Mouse (Mus musculus) MEL (cell line): ENCODE results near the gene Wdr46. TPM values are rescaled to one million over a fixed set of nuclear protein-coding genes. Genes with fewer than 3 reads are reported as not detected.

Experiments
- DNase-seq: peaks from one replicate; pipeline ENCODE4 v3.0.0; 2011; ENCODE audit warnings: low read depth, low spot score
- H3K27ac ChIP-seq: 2 replicates; pipeline ENCODE4 v1.5.1; 2012; ENCODE audit warnings: low read depth, mild to moderate bottlenecking, control low read depth, low read length, moderate library complexity; ENCODE audit not compliant: control insufficient read depth
- H3K27me3 ChIP-seq, 2 experiments: fragments of 150-350 bp in 1 of 2; sonication (generic) in 1 of 2; 2 replicates each; pipeline ENCODE4 v1.6.1; 2012; ENCODE audit warnings: low read length in 2 of 2, mild to moderate bottlenecking in 2 of 2, improper control_type of control experiment in 1 of 2, moderate library complexity in 1 of 2; ENCODE audit not compliant: insufficient read depth in 2 of 2, control insufficient read depth in 1 of 2
- H3K36me3 ChIP-seq, 2 experiments: 2 replicates each; pipeline ENCODE4 v1.6.1; 2012 to 2014; ENCODE audit warnings: low read length in 2 of 2, improper control_type of control experiment in 1 of 2, inconsistent platforms in 1 of 2, mild to moderate bottlenecking in 1 of 2; ENCODE audit not compliant: insufficient read depth in 2 of 2, control insufficient read depth in 1 of 2
- H3K4me1 ChIP-seq, 2 experiments: fragments of 150-350 bp in 1 of 2; sonication (generic) in 1 of 2; 2 replicates each; pipeline ENCODE4 v1.6.1; 2012; ENCODE audit warnings: low read length in 2 of 2, improper control_type of control experiment in 1 of 2, mild to moderate bottlenecking in 1 of 2; ENCODE audit not compliant: insufficient read depth in 2 of 2, control insufficient read depth in 1 of 2
- H3K4me3 ChIP-seq, 2 experiments: fragments of 150-350 bp in 1 of 2; sonication (generic) in 1 of 2; 2 replicates each; pipeline ENCODE4 v1.5.1; 2012; ENCODE audit warnings: low read depth in 2 of 2, low read length in 2 of 2, mild to moderate bottlenecking in 2 of 2, moderate library complexity in 2 of 2, control low read depth in 1 of 2, improper control_type of control experiment in 1 of 2; ENCODE audit not compliant: control insufficient read depth in 1 of 2, insufficient read depth in 1 of 2
- H3K79me2 ChIP-seq: 2 replicates; pipeline ENCODE4 v1.6.1; 2012; ENCODE audit warnings: mild to moderate bottlenecking, low read length, moderate library complexity; ENCODE audit not compliant: control insufficient read depth, poor library complexity, insufficient read depth
- H3K9ac ChIP-seq: 2 replicates; pipeline ENCODE4 v1.6.1; 2012; ENCODE audit warnings: low read depth, mild to moderate bottlenecking, control low read depth, low read length, moderate library complexity; ENCODE audit not compliant: control insufficient read depth, poor library complexity, severe bottlenecking
- H3K9me3 ChIP-seq: fragments of 150-350 bp; sonication (generic); replicated peaks from 2 replicates; pipeline ENCODE4 v1.6.1; 2012; ENCODE audit warnings: mild to moderate bottlenecking, low read length, improper control_type of control experiment, moderate library complexity; ENCODE audit not compliant: insufficient read depth
- BHLHE40 ChIP-seq: IDR thresholded peaks from 2 replicates; pipeline ENCODE4 v1.6.1; 2012; ENCODE audit warnings: low read depth, mild to moderate bottlenecking, inconsistent platforms, low read length, improper control_type of control experiment, borderline replicate concordance
- CHD1 ChIP-seq: IDR thresholded peaks from 2 replicates; pipeline ENCODE4 v1.6.1; 2012; ENCODE audit warnings: low read depth, mild to moderate bottlenecking, inconsistent platforms, low read length, improper control_type of control experiment
- CHD2 ChIP-seq: IDR thresholded peaks from 2 replicates; pipeline ENCODE4 v1.6.1; 2011; ENCODE audit warnings: low read length, improper control_type of control experiment
- CTCF ChIP-seq, 3 experiments: IDR thresholded peaks in 2 of 3; conservative IDR thresholded peaks in 1 of 3; 2 replicates each; pipeline ENCODE4 v1.5.1; 2011 to 2012; ENCODE audit warnings: low read length in 3 of 3, low read depth in 2 of 3, mild to moderate bottlenecking in 2 of 3, improper control_type of control experiment in 1 of 3, inconsistent platforms in 1 of 3, mixed read lengths in 1 of 3, moderate library complexity in 1 of 3; ENCODE audit not compliant: control insufficient read depth in 1 of 3, insufficient read depth in 1 of 3, poor library complexity in 1 of 3, severe bottlenecking in 1 of 3
- E2F4 ChIP-seq: IDR thresholded peaks from 2 replicates; pipeline ENCODE4 v1.6.1; 2011; ENCODE audit warnings: low read depth, low read length, improper control_type of control experiment, borderline replicate concordance
- ETS1 ChIP-seq: IDR thresholded peaks from 2 replicates; pipeline ENCODE4 v1.6.1; 2012; ENCODE audit warnings: low read depth, mild to moderate bottlenecking, inconsistent platforms, low read length, improper control_type of control experiment, moderate library complexity
- GABPA ChIP-seq: IDR thresholded peaks from 2 replicates; pipeline ENCODE4 v1.6.1; 2012; ENCODE audit warnings: low read depth, mild to moderate bottlenecking, inconsistent platforms, low read length, improper control_type of control experiment, moderate library complexity
- GATA1 ChIP-seq: IDR thresholded peaks from 2 replicates; pipeline ENCODE4 v1.6.1; 2011; ENCODE audit warnings: low read depth, low read length, improper control_type of control experiment
- HCFC1 ChIP-seq: IDR thresholded peaks from 2 replicates; pipeline ENCODE4 v1.6.1; 2012; ENCODE audit warnings: low read depth, mild to moderate bottlenecking, inconsistent platforms, low read length, improper control_type of control experiment, moderate library complexity
- MEF2A ChIP-seq: IDR thresholded peaks from 2 replicates; pipeline ENCODE4 v1.6.1; 2014; ENCODE audit warnings: low read depth, mild to moderate bottlenecking, inconsistent platforms, low read length, improper control_type of control experiment; ENCODE audit not compliant: poor library complexity, insufficient replicate concordance, severe bottlenecking; ENCODE audit errors: extremely low read depth
- POLR2A ChIP-seq, 2 experiments: IDR thresholded peaks; 2 replicates each; pipeline ENCODE4 v1.6.1; 2011 to 2012; ENCODE audit warnings: low read length in 2 of 2, mild to moderate bottlenecking in 2 of 2, control low read depth in 1 of 2, improper control_type of control experiment in 1 of 2, low read depth in 1 of 2, moderate library complexity in 1 of 2; ENCODE audit not compliant: control insufficient read depth in 1 of 2, insufficient read depth in 1 of 2, poor library complexity in 1 of 2
- RAD21 ChIP-seq: IDR thresholded peaks from 2 replicates; pipeline ENCODE4 v1.6.1; 2011; ENCODE audit warnings: mild to moderate bottlenecking, low read depth, low read length, improper control_type of control experiment
- RCOR1 ChIP-seq: IDR thresholded peaks from 2 replicates; pipeline ENCODE4 v1.6.1; 2012; ENCODE audit warnings: low read depth, mild to moderate bottlenecking, inconsistent platforms, low read length, improper control_type of control experiment
- SMC3 ChIP-seq: IDR thresholded peaks from 2 replicates; pipeline ENCODE4 v1.6.1; 2011; ENCODE audit warnings: low read depth, low read length, improper control_type of control experiment
- TCF12 ChIP-seq: IDR thresholded peaks from 2 replicates; pipeline ENCODE4 v1.6.1; 2014; ENCODE audit warnings: low read depth, mild to moderate bottlenecking, inconsistent platforms, low read length, improper control_type of control experiment, moderate library complexity
- USF1 ChIP-seq: IDR thresholded peaks from 2 replicates; pipeline ENCODE4 v1.6.1; 2014; ENCODE audit warnings: low read depth, mild to moderate bottlenecking, inconsistent platforms, low read length, improper control_type of control experiment, moderate library complexity
- USF2 ChIP-seq, 2 experiments: IDR thresholded peaks; 2 replicates each; pipeline ENCODE4 v1.6.1; 2011 to 2012; ENCODE audit warnings: improper control_type of control experiment in 2 of 2, low read length in 2 of 2, borderline replicate concordance in 1 of 2, inconsistent platforms in 1 of 2, low read depth in 1 of 2, mild to moderate bottlenecking in 1 of 2; ENCODE audit not compliant: insufficient read depth in 1 of 2
- ZNF384 ChIP-seq: IDR thresholded peaks from 2 replicates; pipeline ENCODE4 v1.6.1; 2012; ENCODE audit warnings: low read depth, mild to moderate bottlenecking, inconsistent platforms, low read length, improper control_type of control experiment
- polyA plus RNA-seq, 2 experiments: library from polyadenylated mRNA; stranded (reverse) in 1 of 2; unstranded in 1 of 2; fragments of >175 nt in 1 of 2; fragments of >200 nt in 1 of 2; gene quantifications; 2 replicates each; pipeline versions ENCODE4 v1.2.1 to v1.2.4; 2012; ENCODE audit warnings: low replicate concordance in 2 of 2, low read depth in 1 of 2; ENCODE audit not compliant: insufficient read length in 2 of 2, insufficient read depth in 1 of 2, missing spikeins in 1 of 2
- total RNA-seq: library from RNA; depleted of rRNA; stranded (reverse); fragments of 300-350 nt; gene quantifications from 2 replicates; pipeline ENCODE4 v1.2.3, GENCODE M21; 2012

The Wdr46 gene
- total and polyA plus RNA-seq, 3 experiments: 100 to 131 TPM; not detected in 1

DNA sequence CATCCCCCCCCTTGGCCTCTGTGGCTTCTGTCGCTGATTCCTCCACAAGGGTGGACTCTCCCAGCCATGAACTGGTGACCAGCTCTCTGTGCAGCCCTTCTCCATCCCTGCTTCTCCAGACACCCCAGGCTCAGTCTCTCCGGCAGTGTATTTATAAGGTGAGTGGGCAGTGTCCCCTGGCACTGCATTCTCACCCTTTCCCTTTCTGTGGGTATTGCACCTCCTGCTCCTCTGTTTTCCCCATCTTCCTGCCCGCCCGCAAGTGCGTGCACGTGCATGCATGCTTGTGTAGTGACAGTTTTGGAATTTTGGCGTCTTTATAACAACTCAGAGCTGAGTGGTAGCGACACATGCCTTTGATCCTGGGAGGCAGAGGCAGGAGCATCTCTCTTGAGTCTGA is 26.6 kb upstream of the Wdr46 start:
- H3K27ac ChIP-seq: no peak overlapping the region
- peaks cover 0 to 12% of the 10 kb centered on the region in 2 experiments for H3K36me3 ChIP-seq
- H3K9ac ChIP-seq: no peak overlapping the region
- H3K4me1 ChIP-seq: peaks cover 4 to 19% of the 10 kb centered on the region in 2 experiments; a peak in 2 of 4 replicates
- H3K4me3 ChIP-seq: no peak overlapping the region
- TF ChIP-seq HCFC1 (no peak), SMC3 (no peak), CTCF (IDR thresholded peaks at IDR 0.05 in 2 of 3, conservative IDR thresholded peaks at IDR 0.05 in 1 of 3; ENCODE audit: control insufficient read depth in 1 of 3, insufficient read depth in 1 of 3, low read depth in 2 of 3, low read length in 3 of 3, poor library complexity in 1 of 3, severe bottlenecking in 1 of 3) (no peak), E2F4 (no peak), ETS1 (no peak), GATA1 (no peak), USF1 (no peak), RAD21 (no peak), GABPA (no peak), TCF12 (no peak), BHLHE40 (no peak), USF2 (IDR thresholded peaks at IDR 0.05; ENCODE audit: borderline replicate concordance in 1 of 2, insufficient read depth in 1 of 2, low read depth in 1 of 2, low read length in 2 of 2) (no peak), MEF2A (no peak), POLR2A (IDR thresholded peaks at IDR 0.05; ENCODE audit: control insufficient read depth in 1 of 2, insufficient read depth in 1 of 2, low read depth in 1 of 2, low read length in 2 of 2, poor library complexity in 1 of 2) (no peak), CHD2 (no peak), RCOR1 (no peak), ZNF384 (no peak), CHD1 (no peak)
- no peak for DNase-seq
- H3K9me3 ChIP-seq: no peaks in the 10 kb centered on the region
- peaks cover 37% of the 10 kb centered on the region for H3K79me2 ChIP-seq
- no peaks in the 10 kb centered on the region for H3K27me3 ChIP-seq

DNA sequence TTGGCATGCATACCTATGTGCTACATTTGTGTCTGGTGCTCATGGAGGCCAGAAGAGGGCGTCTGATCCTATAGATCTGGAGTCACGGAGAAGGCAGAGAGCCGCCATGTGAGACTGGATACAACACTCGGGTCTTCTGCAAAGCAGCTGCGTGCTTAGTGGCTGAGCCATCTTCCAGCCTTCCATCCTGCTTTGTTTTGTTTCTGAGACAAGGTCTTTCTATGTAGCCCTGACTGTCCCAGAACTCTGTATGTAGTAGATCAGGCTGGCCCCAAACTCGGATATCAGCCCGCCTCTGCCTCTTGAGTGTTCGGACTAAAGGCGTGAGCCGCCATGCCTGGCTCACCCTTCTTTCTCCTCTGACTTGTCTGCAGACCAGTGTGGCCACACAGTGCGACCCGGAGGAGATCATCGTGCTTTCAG is 25.5 kb upstream of the Wdr46 start:
- Histone ChIP-seq H3K4me3 (peak overlapping the region; percentile 2 to 12; a peak in 2 of 4 replicates), H3K9ac (peak overlapping the region; percentile 20)
- TF ChIP-seq CTCF (IDR thresholded peaks at IDR 0.05 in 2 of 3, conservative IDR thresholded peaks at IDR 0.05 in 1 of 3; ENCODE audit: control insufficient read depth in 1 of 3, insufficient read depth in 1 of 3, low read depth in 2 of 3, low read length in 3 of 3, poor library complexity in 1 of 3, severe bottlenecking in 1 of 3) (peak; percentile 28 to 45 (median 44)), CHD1 (no peak), SMC3 (peak; percentile 15; the same call in 1 of the 2 replicates)

More for the DNA sequence above, 25.5 kb upstream of the Wdr46 start:
- Histone ChIP-seq H3K27ac (peak overlapping the region; percentile 32), H3K4me1 (peaks cover 4 to 19% of the 10 kb centered on the region in 2 experiments; a peak in 2 of 4 replicates), H3K27me3 (no peaks in the 10 kb centered on the region), H3K9me3 (no peaks in the 10 kb centered on the region), H3K79me2 (peaks cover 30% of the 10 kb centered on the region), H3K36me3 (peaks cover 0 to 12% of the 10 kb centered on the region in 2 experiments)
- DNase-seq: peak; percentile 50
